Mouse (Mus musculus) adrenal gland, postnatal 36 days (tissue): Measurements from ENCODE around the gene Ubiad1. TPM values are rescaled to one million over a fixed set of nuclear protein-coding genes. Genes with fewer than 3 reads are reported as not detected.

Source experiments
- DNase-seq, 2 experiments: peaks; one replicate each; pipeline ENCODE4 v3.0.0; 2021; ENCODE audit warnings: mixed read lengths in 1 of 2
- total RNA-seq, 2 experiments: library from RNA; stranded (reverse); gene quantifications; 2 replicates each; pipeline ENCODE4 v1.2.3; 2021

The Ubiad1 gene
- total RNA-seq, 2 experiments from 2014 or later, result 18.9 to 20.8 TPM

DNA sequence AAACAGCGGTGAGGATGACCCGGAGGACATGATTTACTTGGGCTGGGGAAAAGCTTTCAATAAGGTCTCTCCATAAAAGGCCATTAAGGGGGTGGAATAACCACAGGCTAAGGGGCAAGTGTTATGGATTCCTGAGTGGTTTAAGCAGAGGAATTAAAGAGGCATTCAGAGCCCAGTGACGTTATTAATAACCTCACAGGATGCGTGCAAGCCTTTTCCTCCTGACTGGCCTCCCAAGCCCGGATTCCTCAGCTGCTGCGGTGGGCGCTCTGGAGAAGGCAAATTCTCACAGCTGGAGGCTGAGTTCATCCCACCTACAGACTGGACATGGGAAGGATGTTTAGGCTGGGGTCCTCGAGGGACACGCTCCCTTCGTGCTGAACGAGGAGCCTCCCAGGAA lies 39.8 kb downstream of the Ubiad1 start:
- DNase-seq, result no peak

- no peak for DNase-seq
Observed at GRCm38 (mm10) chr4:148403402-148403801, 41.2 kb downstream of the Ubiad1 start.

DNA sequence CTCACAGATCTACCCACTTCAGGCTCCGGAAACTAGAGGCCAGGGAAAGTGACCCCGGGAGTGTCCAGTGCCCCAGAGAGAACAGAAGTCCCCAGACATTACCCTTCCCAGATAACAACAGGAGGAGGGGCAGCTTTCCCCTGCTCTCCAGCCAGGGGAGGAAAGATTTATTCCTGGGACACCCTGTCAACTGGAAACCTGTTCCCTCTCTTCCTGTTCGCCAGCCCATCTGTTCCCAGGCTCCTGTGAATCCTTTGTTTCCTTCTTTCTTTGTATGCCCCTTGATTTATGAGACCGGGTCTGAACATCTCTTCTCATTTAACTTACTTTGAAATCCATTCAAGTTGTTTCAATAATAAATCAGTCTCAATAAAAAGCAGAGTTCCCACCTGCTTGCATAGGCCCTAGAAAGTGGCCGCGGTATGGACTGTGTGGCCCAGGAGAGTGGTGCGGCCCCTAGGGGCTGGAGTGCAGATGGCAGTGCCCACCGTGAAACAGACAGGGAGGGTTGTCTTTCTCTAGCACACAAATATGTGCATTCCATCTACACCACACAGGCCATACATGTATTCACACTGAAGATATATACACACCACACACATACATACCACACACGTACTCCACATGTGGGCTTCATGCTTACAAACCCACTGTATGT lies 45.0 kb downstream of the Ubiad1 start:
- DNase-seq, result no peak

- DNase-seq, result peak in 1 of 2 experiments; percentile 11
Observed at GRCm38 (mm10) chr4:148397531-148398287, 46.9 kb downstream of the Ubiad1 start.

GRCm38 (mm10) chr4:148397113-148397512 lies 47.5 kb downstream of the Ubiad1 start:
- no peak for DNase-seq

- no peak for DNase-seq
Observed at GRCm38 (mm10) chr4:148395875-148396274, 48.7 kb downstream of the Ubiad1 start.

- no peak for DNase-seq
Observed at GRCm38 (mm10) chr4:148395198-148395597, 49.4 kb downstream of the Ubiad1 start.

DNA sequence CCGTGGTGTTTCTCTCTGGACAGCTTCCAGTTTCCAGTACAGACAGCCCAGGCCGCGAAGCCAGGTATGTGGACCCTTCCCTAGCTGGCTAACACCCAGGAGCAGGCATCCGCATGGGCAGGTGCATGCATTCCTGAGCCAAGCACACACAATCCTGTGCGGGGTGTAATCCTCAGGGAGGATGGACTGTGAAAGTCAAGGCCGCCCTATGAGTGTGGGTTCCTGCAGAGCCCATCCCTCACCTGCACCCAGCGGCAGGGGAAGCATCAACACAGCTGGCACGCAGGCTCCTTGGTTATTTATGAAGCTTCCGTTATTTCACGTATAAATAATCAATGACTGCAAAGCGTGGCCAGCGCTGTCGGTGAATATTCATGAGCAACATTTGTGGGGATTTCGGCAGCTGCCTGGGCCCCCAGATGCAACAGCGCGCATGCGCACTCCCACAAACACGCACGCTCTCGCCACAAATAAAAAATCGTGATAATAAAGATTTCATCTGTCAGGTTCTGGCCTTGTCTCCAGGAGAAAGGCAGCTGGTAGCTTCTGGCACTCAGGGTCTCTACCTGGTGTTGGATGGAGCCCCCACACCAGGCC lies 52.8 kb downstream of the Ubiad1 start:
- no peak for DNase-seq

GRCm38 (mm10) chr4:148389635-148390034 lies 54.9 kb downstream of the Ubiad1 start:
- no peak for DNase-seq

DNA sequence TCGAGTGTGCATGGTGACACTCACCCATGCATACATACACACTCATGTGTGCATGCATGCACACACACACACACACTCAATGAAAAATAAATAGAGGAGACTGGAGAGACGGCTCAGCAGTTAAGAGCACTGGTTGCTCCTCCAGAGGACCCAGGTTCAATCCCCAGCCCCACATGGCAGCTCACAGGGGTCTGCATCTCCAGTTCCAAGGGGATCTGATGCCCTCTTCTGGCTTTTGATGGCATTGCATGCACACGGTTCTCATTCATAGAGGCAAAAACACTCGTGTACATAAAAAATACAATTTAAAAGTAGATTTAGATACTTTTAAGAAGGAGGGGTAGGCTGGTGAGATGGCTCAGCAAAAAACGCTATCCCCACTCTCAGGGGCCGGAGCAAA lies 55.5 kb downstream of the Ubiad1 start:
- no peak for DNase-seq

DNA sequence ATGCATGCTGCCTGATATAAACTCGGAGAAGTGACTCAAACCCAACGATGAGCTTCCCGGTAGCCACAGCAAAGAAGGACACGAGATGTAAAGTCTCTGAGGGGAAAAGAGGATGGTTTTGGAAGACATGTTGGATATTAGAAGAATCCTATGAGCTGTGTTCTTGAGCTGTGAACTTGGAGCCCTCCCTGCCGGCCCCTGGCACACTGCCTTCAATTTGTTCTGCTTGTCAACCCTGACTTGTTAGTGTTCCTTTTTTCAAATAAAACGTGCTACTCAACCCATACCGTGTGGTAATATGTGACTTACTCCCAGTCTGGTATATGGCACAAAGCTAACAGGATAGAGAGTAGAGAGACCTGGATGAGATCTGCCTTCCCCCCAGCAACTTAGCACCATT lies 59.3 kb downstream of the Ubiad1 start:
- DNase-seq, result no peak

Other genes with a start within 250 kb of the Ubiad1 start
- gene Disp3, start 156.8 kb downstream of the Ubiad1 start, total RNA-seq, result under 1 TPM; 0.13 to 0.63 TPM
- 10 to 100 TPM; 72.5 to 86.2 TPM for gene Mtor, start 3.8 kb upstream of the Ubiad1 start, total RNA-seq
- 1 to 10 TPM in 1 of 2 experiments, under 1 TPM in 1; 0.46 to 1.3 TPM for gene Angptl7, start 55.7 kb upstream of the Ubiad1 start, total RNA-seq
- gene Exosc10, start 113.7 kb upstream of the Ubiad1 start, total RNA-seq, result 10 to 100 TPM; 43.6 to 52.6 TPM
- gene Srm, start 146.7 kb upstream of the Ubiad1 start, total RNA-seq, result 10 to 100 TPM; 84.8 to 94.4 TPM
- 1 to 10 TPM; 1.1 to 1.6 TPM for gene Masp2, start 157.8 kb upstream of the Ubiad1 start, total RNA-seq
- 100 to 1,000 TPM; 233 to 286 TPM for gene Tardbp, start 182.2 kb upstream of the Ubiad1 start, total RNA-seq
- not detected for gene Gm572, start 198.5 kb upstream of the Ubiad1 start, total RNA-seq